Mouse (Mus musculus) ovary, postnatal 10 days (tissue): ENCODE measurements around the gene Foxd1.

ENCODE experiments used
- DNase-seq: peaks from one replicate; pipeline ENCODE4 v3.0.0; 2022; ENCODE audit warnings: low spot score

Foxd1 gene

GRCm38 (mm10) chr13:98389092-98389491 lies 35.0 kb downstream of the Foxd1 start:
- DNase-seq = no peak

- no peak for DNase-seq
These were observed 36.3 kb downstream of the Foxd1 start for GRCm38 (mm10) chr13:98390363-98390762.

- DNase-seq = no peak
These were observed 37.0 kb downstream of the Foxd1 start for GRCm38 (mm10) chr13:98390771-98391634.

- no peak for DNase-seq
These were observed 37.6 kb downstream of the Foxd1 start for GRCm38 (mm10) chr13:98391635-98391990.

- no peak for DNase-seq
These were observed 38.0 kb downstream of the Foxd1 start for GRCm38 (mm10) chr13:98392031-98392430.

- DNase-seq = no peak
These were observed 39.5 kb downstream of the Foxd1 start for GRCm38 (mm10) chr13:98393356-98394070.
